15 mouse cellular contexts compared by ENCODE assay signal in the genomic region with DNA sequence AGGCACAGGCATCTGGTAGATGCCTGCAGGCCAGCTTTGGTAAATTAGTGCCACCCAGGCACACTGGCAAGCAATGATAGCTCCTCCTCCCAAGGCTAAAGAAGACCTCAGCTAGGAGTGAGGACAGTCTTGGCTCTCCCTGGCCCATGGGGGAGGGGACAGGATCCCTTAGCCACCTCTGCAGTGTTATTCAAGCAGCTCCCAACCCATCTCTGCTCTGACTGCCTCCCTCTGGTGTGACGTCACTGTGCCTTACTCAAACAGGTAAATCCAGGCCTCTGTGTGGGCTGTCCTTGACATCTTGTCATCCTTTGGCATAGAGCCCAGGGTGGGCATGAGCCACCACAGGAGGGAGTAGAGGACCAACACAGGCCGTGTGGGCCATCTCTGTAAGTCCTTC. TPM values are rescaled to one million over a fixed set of nuclear protein-coding genes. Genes with fewer than 3 reads are reported as not detected.
DNase-seq lines count a peak whose midpoint lies in the region; ATAC-seq and TF ChIP-seq lines count a peak whose summit lies in the region.
"Had no signal": no experiment of that assay in that cellular context is flagged by ENCODE, and none has a peak within 500 bp of the region (broad histone marks: within the 10 kb centered on the region; RNA-seq: fewer than 3 reads in every experiment).

No protein-coding gene starts in this region.

- no peak for TF ChIP-seq POLR2A in brain, embryonic 14.5 days (IDR thresholded peaks at IDR 0.05; ENCODE audit: borderline replicate concordance, extremely low read depth, insufficient read depth, insufficient read length, poor library complexity, severe bottlenecking)

- TF ChIP-seq CTCF in brain, embryonic 14.5 days (IDR thresholded peaks at IDR 0.05; ENCODE audit: borderline replicate concordance, extremely low read depth, insufficient read depth, insufficient read length), result no peak

- H3K4me3 ChIP-seq in forebrain, embryonic 14.5 days (ENCODE audit: low read depth, low read length), result no peak overlapping the region
- no peak overlapping the region for H3K4me3 ChIP-seq in forebrain, embryonic 10.5 days
- no peak overlapping the region for H3K4me3 ChIP-seq in midbrain, embryonic 10.5 days
- H3K4me3 ChIP-seq in midbrain, embryonic 16.5 days (ENCODE audit: low read depth, low read length), result no peak overlapping the region
- H3K4me3 ChIP-seq: embryonic facial prominence, embryonic 12.5 days; hindbrain, embryonic 15.5 days had no signal

- WGBS in forebrain, embryonic 14.5 days, result 19% methylated on average over 2 of the region's 2 CpGs
- WGBS in forebrain, embryonic 10.5 days, result 51% methylated on average over 2 of the region's 2 CpGs
- 52% methylated on average over 2 of the region's 2 CpGs for WGBS in midbrain, embryonic 10.5 days
- 52% methylated on average over 2 of the region's 2 CpGs for WGBS in midbrain, embryonic 16.5 days

- no peaks in the 10 kb centered on the region for H3K9me3 ChIP-seq in forebrain, embryonic 14.5 days (replicated peaks; ENCODE audit: control insufficient read depth, low read length)
- no peaks in the 10 kb centered on the region for H3K9me3 ChIP-seq in forebrain, embryonic 10.5 days
- no peaks in the 10 kb centered on the region for H3K9me3 ChIP-seq in midbrain, embryonic 10.5 days (replicated peaks)
- H3K9me3 ChIP-seq in midbrain, embryonic 16.5 days (replicated peaks; ENCODE audit: control insufficient read depth, low read length, poor library complexity, severe bottlenecking), result no peaks in the 10 kb centered on the region
- H3K9me3 ChIP-seq: embryonic facial prominence, embryonic 12.5 days; hindbrain, embryonic 15.5 days had no signal

- ATAC-seq in forebrain, embryonic 14.5 days, result no peak
- ATAC-seq in midbrain, embryonic 16.5 days, result no peak
- ATAC-seq: CD4-positive, CD25-positive, alpha-beta regulatory T cell, adult 4 months had no signal

- no peak overlapping the region for H3K27ac ChIP-seq in forebrain, embryonic 14.5 days (ENCODE audit: low read depth, low read length)
- H3K27ac ChIP-seq in forebrain, embryonic 10.5 days, result no peak overlapping the region
- peak overlapping the region; percentile 42 for H3K27ac ChIP-seq in midbrain, embryonic 10.5 days (replicated peaks)
- no peak overlapping the region for H3K27ac ChIP-seq in midbrain, embryonic 16.5 days (ENCODE audit: low read length)
- H3K27ac ChIP-seq: embryonic facial prominence, embryonic 12.5 days; hindbrain, embryonic 15.5 days; liver, embryonic 14.5 days had no signal

- H3K27me3 ChIP-seq in forebrain, embryonic 14.5 days (replicated peaks; ENCODE audit: control insufficient read depth, insufficient read depth, low read length), result no peaks in the 10 kb centered on the region
- H3K27me3 ChIP-seq in forebrain, embryonic 10.5 days (ENCODE audit: poor library complexity, severe bottlenecking), result peaks cover 53% of the 10 kb centered on the region
- peaks cover 22% of the 10 kb centered on the region for H3K27me3 ChIP-seq in midbrain, embryonic 10.5 days (ENCODE audit: low read depth, poor library complexity, severe bottlenecking)
- H3K27me3 ChIP-seq in midbrain, embryonic 16.5 days (ENCODE audit: control insufficient read depth, insufficient read depth, low read depth, low read length), result no peaks in the 10 kb centered on the region
- H3K27me3 ChIP-seq: embryonic facial prominence, embryonic 12.5 days had no signal

- H3K4me1 ChIP-seq in forebrain, embryonic 14.5 days (ENCODE audit: control insufficient read depth, insufficient read depth, low read length), result peaks cover 10% of the 10 kb centered on the region; the same call in 1 of the 2 replicates
- peaks cover 5% of the 10 kb centered on the region; the same call in 1 of the 2 replicates for H3K4me1 ChIP-seq in forebrain, embryonic 10.5 days
- 0 out of 2 replicates have a peak, but pooled peaks cover 5% of the 10 kb centered on the region for H3K4me1 ChIP-seq in midbrain, embryonic 10.5 days
- H3K4me1 ChIP-seq in midbrain, embryonic 16.5 days (ENCODE audit: control insufficient read depth, insufficient read depth, low read length), result no peaks in the 10 kb centered on the region

- DNase-seq in forebrain, embryonic 14.5 days (ENCODE audit: low spot score), result peak; percentile 52
- no peak for DNase-seq in forebrain, embryonic 10.5 days (ENCODE audit: extremely low spot score, low spot score)
- DNase-seq in midbrain, embryonic 10.5 days (ENCODE audit: low spot score), result no peak
- peak; percentile 65 for DNase-seq in adrenal gland, postnatal 14 days
- DNase-seq in brain, embryonic 14.5 days (ENCODE audit: low read depth), result peak; percentile 67
- DNase-seq in right cerebral cortex, postnatal 4 days, result no peak
- DNase-seq: heart, adult 11 months; kidney, adult 8-10 months; kidney, postnatal 36 days; lung, postnatal 10 days had no signal

- H3K36me3 ChIP-seq in forebrain, embryonic 14.5 days (ENCODE audit: control insufficient read depth, insufficient read depth, low read length), result no peaks in the 10 kb centered on the region
- H3K36me3 ChIP-seq in forebrain, embryonic 10.5 days (replicated peaks), result no peaks in the 10 kb centered on the region
- H3K36me3 ChIP-seq in midbrain, embryonic 10.5 days, result no peaks in the 10 kb centered on the region
- H3K36me3 ChIP-seq in midbrain, embryonic 16.5 days (ENCODE audit: control insufficient read depth, insufficient read depth, low read length), result no peaks in the 10 kb centered on the region
- H3K36me3 ChIP-seq: embryonic facial prominence, embryonic 12.5 days; hindbrain, embryonic 15.5 days had no signal

- H3K9ac ChIP-seq in forebrain, embryonic 14.5 days (ENCODE audit: low read length), result no peak overlapping the region
- H3K9ac ChIP-seq in midbrain, embryonic 16.5 days (ENCODE audit: low read depth, low read length), result no peak overlapping the region
- H3K9ac ChIP-seq: embryonic facial prominence, embryonic 12.5 days; hindbrain, embryonic 15.5 days; liver, embryonic 14.5 days had no signal

- no peak overlapping the region for H3K4me2 ChIP-seq in forebrain, embryonic 14.5 days (ENCODE audit: low read length)
- no peak overlapping the region for H3K4me2 ChIP-seq in midbrain, embryonic 16.5 days (ENCODE audit: low read length)
- H3K4me2 ChIP-seq: embryonic facial prominence, embryonic 12.5 days; hindbrain, embryonic 15.5 days had no signal

RNA-seq across cellular contexts. Expression of a gene that starts 59.9 kb away (rescaled TPM):
- 4.9 and 6.5 TPM in 2 replicates for polyA plus RNA-seq in forebrain, embryonic 14.5 days (2014; fragmentation: Nextera tagmentation; extraction: Ambion mirVana)
- 0.06 TPM in 2 replicates for polyA plus RNA-seq in forebrain, embryonic 10.5 days (2016; fragmentation: Nextera tagmentation; extraction: Ambion mirVana)
- polyA plus RNA-seq in midbrain, embryonic 10.5 days (2016; fragmentation: Nextera tagmentation; extraction: Ambion mirVana), result 0.07 TPM in 2 replicates
- polyA plus RNA-seq in midbrain, embryonic 16.5 days (2015; fragmentation: Nextera tagmentation; extraction: Ambion mirVana), result 1.1 and 1.4 TPM in 2 replicates
- total RNA-seq in adrenal gland, postnatal 14 days (2021), result 1.4 and 1.9 TPM in 2 replicates
- polyA plus RNA-seq in brain, embryonic 14.5 days (2012; rRNA removed), result 22.7 and 35.4 TPM in 2 replicates
- polyA plus RNA-seq: CD4-positive, CD25-positive, alpha-beta regulatory T cell, adult 4 months had no signal

Comparison
In these comparisons a context has a peak if more than half of its experiments do, and no peak if none do; other contexts are left out.
1. DNase-seq: peak in forebrain, embryonic 14.5 days (single experiment), adrenal gland, postnatal 14 days (single experiment) and brain, embryonic 14.5 days (single experiment); none in forebrain, embryonic 10.5 days (single experiment), midbrain, embryonic 10.5 days (single experiment) and right cerebral cortex, postnatal 4 days (single experiment).